Mouse (Mus musculus) embryo, embryonic 10.5 days (tissue): ENCODE data around the gene Auh.

Source experiments
- DNase-seq: peaks from one replicate; pipeline ENCODE4 v3.0.0-alpha.2; 2015; ENCODE audit warnings: low spot score

The Auh gene

DNA sequence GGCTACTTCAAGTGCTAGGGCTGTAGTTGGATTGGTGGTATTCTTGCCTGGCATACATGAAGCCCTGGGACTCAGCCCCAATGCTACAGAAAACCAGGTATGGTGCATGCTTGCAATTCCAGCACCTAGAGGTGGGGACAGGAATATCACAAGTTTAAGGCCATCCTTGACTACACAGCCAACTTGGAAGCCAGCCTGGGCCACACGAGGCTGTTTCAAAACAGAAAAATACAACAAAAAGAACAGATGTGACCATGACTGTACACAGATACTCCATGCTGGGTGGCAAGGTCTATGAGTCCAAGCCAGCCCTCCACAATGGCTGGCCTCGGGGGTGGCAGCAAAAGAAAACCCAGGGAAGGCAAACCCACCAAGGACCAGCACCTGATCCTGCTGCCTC, 95.7 kb downstream of the Auh start:
- no peak for DNase-seq

DNA sequence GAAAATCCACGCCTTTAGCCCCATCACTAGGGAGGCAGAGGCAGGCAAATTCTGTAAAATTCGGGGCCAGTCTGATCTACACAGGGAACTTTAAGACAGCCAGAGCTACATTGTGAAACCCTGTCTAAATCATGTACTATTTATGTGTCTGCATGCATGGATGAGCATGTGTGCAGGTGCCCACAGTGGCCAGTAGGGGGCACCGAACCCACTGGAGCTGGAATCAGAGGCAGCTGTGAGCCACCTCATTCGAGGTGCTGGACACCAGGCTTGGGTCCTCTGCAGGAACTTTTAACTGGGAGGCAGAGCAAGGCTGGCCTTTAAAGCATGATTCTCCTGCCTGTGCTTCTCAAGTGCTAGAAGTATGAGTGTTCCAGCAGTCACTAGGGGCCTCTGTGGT, 96.3 kb downstream of the Auh start:
- no peak for DNase-seq

DNA sequence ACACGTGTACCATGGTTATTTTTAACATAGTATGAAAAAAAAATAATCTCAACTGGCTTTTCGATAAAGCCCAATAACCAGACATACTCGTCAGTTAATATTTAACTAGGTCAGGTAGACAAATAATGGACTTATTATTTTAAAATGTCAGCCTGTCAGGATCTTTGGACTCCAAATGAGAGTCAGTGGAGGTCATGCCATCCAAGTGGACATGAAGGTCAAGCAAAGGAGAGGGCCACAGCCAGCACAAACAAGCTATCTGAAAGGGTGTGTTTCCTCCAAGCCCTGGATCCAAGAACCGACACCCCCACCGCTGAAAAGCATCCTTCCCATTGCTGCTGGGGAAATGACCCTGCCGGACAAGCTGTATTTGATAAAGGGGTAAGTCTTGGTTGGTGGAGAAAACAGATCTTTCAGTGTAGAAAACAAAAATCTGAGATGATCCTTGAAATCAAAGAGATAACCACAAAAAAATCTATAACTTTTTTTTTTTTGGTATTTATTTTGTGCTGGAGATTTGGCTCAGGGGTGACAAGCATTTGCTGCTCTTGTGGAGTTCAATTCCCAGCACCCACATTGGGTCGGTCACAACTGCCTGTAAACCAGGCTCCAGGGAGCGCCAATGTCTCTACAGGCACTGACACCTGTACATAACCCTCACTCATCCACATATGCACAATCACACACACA, 96.9 kb downstream of the Auh start:
- DNase-seq, result no peak

DNA sequence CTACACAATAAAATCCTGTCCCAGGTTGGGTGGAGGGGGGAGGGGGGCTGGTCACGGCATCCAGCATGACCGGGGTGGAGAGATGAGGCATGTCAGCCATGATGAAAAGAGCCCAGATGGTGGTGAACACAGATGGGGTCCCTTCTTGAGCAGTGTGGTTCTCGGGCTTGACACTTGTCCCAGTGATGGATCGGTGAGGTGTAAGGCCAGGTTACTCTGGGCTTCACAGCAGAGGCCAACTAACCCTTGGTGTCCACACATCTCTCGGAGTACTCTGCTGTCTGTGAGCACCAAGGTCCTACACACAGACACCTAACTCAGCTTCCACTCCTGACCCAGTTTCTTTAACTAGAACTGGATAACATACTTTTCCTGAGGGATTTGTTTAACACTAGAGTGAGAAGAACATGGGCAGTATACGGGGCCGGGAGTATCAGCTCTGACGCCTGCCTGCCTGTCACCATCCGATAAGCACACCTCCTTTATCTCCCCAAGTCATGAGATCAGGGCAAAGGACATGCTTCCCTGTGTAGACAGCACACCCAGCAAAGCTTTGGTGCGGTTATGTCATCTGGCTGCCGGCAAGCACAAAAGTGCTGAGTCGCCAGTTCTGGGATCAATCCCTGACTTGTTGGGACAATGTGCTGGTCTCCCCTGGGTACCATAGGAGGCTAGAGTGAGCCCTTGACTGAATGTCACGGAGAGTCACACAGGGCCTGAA, 98.3 kb downstream of the Auh start:
- DNase-seq, result no peak

DNA sequence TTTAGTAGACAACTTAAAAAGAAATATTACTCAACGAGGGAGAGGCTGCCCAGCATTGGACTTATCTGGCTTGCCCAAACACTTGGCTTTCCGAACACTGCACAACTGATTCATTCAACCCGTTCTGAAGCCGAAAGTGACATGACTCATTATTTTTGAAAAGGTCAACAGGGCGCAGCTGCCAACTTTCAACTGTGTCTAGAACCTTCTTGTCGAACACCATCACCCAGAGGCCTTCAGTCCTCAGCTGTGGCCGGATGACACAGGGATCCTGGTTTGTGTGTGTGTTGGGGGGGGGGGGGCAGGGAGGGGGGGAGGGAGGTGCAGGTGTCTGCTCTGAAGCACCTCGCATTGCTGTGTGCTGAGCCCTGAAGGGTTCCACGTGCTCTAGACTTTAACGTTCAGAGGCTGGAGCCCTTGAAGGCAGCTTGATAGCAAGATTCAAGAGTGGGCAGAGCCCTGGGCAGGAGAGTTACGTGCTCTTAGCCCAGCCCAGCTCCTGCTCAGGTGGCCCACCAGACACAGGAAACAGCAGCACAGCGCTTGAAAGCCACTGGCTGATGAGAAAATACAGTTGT, 100.4 kb downstream of the Auh start:
- peak; percentile 34 for DNase-seq

DNA sequence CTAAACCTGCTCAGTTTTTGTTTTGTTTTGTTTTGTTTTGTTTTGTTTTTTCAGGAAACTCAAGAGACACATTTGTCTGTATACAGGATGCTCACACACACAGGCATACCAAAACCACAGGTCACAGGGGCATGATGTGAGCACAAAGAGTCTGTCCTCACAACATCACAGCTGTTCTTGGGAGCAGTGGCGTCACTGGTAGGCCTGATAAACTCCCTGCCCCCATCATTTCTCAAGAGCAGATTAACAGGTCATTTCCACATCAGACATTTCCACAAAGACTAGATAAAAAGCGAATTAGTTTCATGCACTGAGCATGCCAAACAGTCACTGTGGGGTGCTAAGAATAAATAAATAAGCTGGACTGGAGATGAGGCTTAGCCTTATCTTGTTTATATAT, 101.3 kb downstream of the Auh start:
- no peak for DNase-seq

DNA sequence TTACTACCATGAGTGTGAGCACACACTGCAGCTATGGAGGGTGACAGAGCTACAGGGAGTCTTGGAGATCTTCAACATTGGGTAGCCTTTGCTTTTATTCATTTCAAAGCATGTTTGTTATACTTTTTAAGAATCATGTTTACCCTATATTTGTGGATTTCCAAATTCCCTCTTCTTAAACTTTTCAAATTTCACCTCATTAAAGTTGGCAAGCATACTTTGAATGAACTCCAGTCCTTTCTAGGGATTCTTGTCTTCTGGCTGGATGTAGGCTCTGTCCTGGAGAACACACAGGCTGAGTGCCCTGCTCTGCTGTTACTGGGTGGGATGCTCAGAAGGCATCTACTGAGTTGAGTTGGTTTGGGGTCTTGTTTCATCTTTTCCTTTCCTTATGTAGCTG, 102.8 kb downstream of the Auh start:
- no peak for DNase-seq

DNA sequence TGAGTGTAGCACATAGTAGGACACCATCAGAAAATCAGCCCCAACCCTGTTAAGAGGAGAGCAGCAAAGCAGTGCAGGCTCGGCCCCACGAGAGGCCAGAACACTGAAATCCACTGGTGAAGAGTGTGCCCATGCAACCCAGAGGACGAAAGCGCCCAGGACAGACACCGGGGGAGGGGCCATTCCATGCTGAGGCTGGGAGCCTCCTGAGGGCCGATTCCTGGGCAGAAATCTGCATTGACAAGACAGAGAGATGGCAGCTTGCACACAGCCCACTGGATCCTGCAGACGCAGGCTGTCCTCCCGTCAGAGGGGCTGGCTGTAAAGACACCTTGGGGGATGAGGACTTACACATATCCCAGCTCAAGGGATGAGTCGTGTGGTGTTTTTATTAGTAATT, 104.7 kb downstream of the Auh start:
- DNase-seq, result no peak

DNA sequence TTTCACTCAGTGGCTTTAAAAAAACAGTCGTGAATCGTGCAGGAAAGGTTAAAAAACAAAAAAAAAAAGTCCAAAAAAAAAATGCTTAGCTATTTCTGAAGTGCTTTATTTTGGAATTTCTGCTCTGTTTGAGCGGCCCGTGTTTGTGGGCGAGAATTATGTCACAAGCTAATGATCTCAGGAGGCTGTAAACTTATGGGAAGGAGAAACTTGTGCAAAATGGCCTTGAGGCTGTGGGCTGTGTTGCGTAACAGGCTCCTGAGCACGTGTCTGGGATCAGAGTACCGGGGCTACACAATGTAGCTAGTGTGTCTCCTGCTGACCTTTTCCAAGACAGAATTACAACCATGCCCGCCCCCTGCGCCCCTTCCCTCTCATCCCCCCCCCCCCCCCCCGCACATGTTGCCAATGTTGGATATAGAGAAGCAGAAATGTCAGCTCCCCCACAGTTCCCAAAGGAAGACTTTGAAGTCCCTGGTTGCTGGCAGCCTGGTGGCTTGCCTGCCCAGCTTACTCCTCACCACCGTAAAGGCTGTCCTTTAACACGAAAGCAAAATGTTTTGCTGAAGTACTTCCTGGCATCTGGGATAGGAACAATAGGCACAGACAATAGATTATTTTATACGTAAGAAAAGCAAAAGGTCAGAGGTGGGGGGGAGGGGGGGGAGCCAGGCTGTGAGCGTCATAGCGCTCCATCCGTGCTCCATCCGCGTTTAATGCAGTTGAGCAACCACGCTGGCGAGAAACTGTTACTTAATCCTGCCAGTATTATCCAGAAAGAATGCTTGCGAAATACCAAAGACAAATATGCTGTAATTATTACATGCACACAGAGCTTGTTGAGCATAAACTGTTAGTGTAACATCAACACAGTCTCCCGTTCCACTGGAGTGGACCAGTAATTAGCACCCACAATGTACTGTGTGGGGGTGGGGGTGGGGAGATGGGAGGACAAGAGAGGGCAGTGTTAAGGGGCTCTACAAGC, 107.0 kb downstream of the Auh start:
- peak; percentile 69 for DNase-seq

DNA sequence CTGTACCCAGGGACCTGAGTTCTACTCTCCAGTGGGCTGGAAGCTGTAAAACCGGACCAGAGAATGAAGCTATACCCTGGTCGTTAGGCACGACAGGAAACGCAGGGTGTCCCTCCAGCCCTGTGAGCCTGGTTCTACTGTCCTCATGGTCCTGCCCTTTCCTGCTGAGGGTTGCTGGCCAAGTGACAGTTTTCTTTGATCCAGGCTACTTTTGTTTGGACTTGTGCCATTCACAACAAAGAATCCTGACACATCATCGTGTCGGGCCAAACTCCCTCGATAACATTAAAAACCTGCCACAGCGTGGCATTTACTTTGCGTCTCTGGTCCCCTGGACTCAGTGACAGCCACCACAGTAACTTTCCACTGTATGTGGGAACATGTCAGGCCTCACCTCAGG, 107.9 kb downstream of the Auh start:
- DNase-seq, result no peak

DNA sequence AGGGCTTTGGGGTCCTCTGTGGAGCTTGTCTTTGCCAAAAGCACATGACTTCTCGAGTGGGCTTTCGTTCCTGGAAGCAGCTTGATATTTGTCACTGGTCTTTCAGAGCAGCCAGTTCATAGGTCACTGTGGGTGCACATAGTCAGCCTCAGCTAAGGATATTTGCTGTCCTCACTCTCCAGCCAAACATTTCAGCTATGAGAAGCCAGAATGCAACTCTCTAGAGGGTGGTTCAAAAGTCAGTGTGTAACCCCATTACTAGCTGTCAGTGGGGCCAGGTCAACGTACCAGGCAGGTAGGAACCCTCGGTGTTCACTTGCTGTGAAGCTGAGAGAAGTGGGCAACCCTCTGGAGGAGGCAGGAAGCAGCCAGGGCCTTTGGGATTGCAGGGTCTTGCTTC, 109.6 kb downstream of the Auh start:
- no peak for DNase-seq

DNA sequence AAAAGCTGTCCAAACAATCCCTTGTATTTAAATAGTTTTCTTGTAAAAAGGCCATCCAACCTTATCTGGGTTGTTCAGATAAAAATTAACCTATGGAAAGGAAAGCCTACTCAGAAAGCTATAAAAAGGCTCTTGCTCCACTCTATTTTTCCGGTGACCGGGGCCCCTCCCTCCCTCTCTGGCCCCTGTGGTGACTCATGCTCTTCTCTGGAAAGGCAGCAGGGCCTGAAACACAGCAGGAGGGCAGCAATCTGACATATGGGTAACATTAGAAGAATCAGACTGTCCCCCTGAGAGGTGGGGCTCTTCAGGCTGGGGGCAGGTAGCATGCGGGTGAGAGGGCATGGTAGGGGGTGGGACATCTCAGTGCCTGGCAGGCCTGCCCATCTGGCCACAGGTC, 110.7 kb downstream of the Auh start:
- peak; percentile 54 for DNase-seq

DNA sequence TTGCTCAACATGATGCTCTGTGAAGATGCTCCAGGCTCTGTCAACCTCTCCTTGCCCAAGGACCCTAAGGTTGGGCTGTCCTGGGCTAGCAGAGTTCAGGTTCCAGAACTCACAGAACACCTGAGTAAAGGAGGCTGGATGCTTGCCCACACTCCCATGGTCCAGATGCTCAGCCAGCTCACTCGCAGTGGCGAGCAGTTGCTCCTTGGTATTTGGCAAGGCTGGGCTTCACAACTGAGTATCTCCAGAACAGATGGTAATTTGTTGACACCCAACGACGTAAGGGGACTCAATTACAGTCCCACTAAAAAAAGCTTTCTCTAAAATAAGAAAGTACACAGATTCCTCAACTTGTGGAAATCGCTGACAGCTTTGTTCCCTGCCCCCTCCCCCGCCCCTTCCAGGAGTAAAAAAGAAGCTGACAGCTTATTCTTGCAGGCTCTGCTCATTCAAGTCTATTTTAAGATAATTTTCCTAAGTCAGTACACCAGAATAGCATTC, 111.4 kb downstream of the Auh start:
- DNase-seq, result no peak

DNA sequence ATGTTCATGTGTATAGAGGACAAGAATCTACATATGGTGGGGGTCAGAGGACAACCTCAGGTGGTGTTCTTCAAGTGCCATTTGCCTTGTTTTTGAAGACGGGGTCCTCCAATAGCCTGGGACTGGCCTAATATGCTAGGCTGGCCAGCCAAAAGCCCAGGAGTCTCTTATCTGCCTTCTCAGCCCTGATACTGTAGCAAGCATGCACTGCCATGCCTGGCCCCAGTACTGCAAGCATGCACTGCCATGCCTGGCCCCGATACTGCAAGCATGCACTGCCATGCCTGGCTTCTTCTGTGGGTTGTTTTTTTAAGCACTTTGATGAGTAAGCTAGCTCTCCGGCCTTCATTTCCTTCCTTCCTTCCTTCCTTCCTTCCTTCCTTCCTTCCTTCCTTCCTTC, 115.7 kb downstream of the Auh start:
- DNase-seq, result no peak

DNA sequence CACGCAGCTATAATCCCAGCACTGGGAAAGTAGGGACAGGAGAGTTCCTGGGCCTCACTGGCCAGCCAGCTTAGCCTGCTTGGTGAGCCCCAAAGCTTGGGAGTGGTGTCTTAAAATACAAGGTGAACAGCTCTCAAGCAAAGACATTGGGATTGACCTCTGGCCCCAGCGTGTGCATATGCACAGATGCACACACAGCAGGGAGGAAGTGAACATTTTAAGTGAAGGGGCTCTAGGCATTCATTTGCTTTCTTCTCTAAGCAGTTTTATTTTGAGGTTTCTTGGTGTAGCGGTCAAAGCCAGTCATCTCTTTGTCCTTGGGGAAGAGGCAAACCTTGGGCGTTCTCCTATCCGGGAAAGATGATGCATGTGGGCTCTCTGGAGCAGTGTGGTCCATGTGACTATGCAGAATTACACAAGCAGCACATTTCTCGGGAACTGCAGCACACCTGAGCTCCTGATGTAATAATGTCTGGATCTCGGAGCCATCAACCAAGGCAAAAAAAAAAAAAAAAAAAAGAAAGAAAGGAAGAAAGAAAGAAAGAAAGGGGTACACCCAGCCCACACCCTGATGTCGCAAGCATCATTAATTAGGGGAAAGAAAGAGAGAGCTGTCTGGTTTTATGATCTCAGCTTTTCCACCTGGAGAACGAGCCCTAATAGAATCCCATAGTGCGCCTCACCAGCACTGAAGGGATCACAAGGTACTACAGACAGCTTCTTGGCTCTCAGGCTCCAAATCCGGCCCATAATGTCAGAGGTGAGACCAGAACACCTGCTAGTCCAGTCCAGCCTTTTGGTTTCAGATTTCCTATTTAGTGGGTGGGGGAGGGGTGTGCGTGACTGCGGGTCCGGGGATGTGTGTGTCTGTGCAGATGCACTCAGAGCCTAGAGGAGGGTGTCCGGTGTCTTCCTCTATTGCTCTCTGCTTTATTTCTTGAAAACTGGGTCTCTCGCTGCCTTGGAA, 116.6 kb downstream of the Auh start:
- peak; percentile 36 for DNase-seq

DNA sequence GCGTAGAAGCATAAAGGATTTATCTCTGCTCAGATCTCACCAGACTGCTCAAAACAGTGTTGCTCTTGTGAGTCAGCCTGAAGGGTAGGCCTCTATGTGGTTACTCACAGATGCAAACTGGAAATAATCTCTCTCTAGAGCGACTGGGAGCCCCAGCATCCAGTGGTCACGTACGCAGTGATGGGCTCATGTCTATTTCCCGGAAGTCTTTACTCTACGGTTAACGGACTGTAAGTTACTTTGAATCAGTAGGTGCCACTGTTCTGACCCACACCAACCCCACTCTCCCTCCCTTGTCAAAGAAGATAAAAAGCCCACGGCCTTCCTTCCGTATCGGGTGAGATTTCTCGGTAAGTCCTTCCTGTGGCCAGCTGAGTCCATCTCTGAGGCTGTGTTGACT, 121.8 kb downstream of the Auh start:
- DNase-seq, result no peak

DNA sequence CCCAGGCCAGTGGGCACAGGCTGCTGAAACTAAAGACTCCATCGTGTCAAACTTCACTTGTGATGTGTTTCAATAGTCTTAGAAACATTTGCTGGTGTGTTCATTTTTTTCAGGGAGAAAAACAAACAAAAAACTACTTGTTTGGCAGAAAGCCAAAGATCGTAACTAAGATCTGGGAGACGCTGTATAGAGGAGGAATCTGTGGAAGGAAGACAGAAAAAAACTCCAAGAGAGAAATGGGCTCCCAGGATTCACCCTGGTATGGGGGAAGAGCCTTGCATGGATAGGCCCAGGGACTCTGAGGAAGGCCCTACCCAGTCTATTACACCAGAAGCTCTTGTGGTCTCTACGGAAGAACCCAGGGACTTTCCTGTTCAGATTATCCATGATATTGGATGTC, 123.5 kb downstream of the Auh start:
- DNase-seq, result no peak

DNA sequence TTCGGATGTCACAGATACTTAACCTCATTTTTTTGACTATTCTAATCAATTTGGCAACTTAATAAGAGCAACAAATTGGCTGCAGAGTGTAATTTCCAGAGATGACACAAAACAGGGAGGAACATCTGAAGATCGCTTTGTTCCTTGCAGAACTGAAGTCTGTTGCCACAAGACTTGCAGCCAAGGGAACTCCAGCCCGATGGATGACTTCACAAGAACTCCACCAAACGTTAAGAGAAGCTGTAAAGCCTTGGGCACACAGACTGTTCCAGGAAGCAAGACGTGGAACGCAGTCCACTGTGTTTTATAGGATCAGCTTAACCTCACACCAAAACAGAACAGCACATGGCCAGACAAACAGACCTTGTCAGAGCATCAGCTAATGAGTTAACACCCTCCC, 123.9 kb downstream of the Auh start:
- no peak for DNase-seq

DNA sequence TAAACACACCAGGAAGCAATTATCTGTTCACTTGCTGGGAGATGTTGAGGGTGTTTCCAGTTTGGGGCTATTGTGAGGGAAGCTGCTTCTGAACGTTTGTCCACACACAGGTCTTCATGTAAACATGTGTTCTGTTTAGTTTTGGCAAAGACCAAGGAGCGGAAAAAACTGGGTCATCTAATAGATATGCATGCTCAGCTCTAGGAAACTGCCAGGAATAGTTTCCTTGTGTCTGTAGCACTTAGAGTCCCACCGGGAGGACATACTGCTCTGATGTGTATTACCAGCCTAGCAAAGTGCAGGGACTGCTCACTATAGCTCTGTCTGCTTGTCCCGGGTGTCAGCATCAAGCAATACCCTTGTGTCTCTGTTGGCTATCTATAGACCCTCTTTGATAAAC, 127.0 kb downstream of the Auh start:
- DNase-seq, result no peak

DNA sequence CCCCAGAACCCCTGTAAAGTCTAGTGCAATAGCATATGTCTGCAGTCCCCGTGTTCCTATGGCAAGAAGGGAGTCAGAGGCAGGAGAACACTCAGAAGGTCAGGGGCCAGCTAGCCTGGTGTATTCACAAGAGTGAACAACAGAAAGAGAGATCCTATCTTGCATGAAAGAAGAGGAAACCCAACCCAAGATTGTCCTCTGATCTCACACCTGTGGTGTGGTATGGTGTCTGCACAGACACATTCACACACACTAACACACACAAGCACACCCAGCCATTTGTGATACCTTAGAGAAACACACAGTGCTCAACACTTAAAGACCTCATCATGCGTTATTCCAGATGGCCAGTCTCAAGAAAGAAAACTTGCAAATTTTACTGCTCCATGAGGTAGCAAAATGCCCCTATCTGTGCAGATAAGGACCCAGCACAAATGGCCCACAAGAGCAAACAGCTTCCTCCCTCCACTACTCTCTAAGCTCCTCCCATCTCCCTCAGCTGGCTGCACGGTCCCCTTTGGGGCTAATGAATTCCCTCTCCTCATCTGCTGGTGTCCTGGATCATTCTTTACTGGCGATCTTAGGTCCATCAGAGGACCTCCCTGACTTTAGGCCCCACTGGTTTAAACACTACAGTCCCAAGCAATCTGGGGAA, 128.7 kb downstream of the Auh start:
- DNase-seq, result no peak

DNA sequence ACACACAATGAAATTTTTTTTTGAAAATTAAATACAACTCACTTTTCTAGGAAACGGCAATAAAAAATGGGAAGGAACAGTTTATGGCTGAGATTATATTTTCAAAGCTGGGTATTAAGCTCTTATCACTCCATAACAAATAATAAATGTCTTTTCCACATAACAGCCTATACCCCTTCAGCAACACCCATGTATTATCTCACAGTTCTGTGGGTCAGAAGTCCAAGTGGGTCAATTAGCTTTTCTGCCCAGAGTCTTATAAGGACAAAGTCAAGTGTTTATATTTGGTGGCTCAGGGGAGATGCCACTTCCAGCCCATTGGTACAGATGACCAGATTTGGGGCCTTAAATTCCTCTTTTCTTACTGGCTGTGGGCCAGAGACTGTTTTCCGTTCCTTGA, 129.4 kb downstream of the Auh start:
- no peak for DNase-seq
